7 mouse cellular contexts compared by ENCODE assay signal in the genomic region with DNA sequence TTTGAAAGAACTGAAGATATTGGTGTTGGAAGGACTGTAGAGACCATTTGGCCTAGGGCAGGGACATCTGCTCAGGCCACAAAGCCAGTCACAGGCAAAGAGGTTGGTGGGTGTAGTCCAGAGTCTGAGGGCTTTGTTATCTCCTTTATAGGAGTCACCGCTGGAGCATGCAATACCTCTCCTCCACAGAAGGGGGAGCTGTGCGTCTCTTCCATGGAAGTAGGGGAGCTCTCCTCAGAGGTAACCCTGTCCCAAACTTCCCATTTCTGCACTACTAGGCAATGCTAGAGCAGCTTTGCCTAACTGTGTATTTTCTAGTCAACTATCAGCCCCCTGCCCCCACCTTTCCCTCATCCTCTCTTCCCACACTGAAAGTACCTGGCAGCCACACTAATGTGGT.
A peak's percentile ranks its signal among the peaks of the same experiment; 100 is the strongest.
DNase-seq lines count a peak whose midpoint lies in the region; ATAC-seq and TF ChIP-seq lines count a peak whose summit lies in the region.

No protein-coding gene starts in this region.

- H3K4me2 ChIP-seq in midbrain, postnatal 0 days (ENCODE audit: low read depth, low read length, poor library complexity, severe bottlenecking), result no peak overlapping the region

- DNase-seq in layer of hippocampus, postnatal 10 days (ENCODE audit: low spot score in 2 of 2), result peak; percentile 33 to 39
- no peak for DNase-seq in layer of hippocampus, adult 18-20 months (ENCODE audit: low spot score in 2 of 2)
- DNase-seq in MEL-GATA-1-ER (ENCODE audit: extremely low read depth, low read depth), result peak; percentile 25
- DNase-seq in c-Kit-positive CD71-positive TER-119-positive erythroid progenitor cells, embryonic 14.5 days (ENCODE audit: low spot score), result peak; percentile 42
- peak; percentile 23 for DNase-seq in midbrain, postnatal 0 days (ENCODE audit: low spot score)
- no peak for DNase-seq in frontal cortex, postnatal 10 days (ENCODE audit: low spot score in 2 of 2)
- DNase-seq in cerebellum, adult 9-10 months, result no peak

- H3K4me1 ChIP-seq in midbrain, postnatal 0 days (ENCODE audit: insufficient read depth, low read length), result no peaks in the 10 kb centered on the region

- H3K9ac ChIP-seq in midbrain, postnatal 0 days (replicated peaks; ENCODE audit: low read length, poor library complexity, severe bottlenecking), result no peak overlapping the region

- no peaks in the 10 kb centered on the region for H3K27me3 ChIP-seq in midbrain, postnatal 0 days (ENCODE audit: insufficient read depth, low read length)

- peaks cover 26% of the 10 kb centered on the region for H3K36me3 ChIP-seq in midbrain, postnatal 0 days (ENCODE audit: insufficient read depth, low read length)

- TF ChIP-seq CTCF in midbrain, postnatal 0 days (IDR thresholded peaks at IDR 0.05), result peak; percentile 68

- H3K27ac ChIP-seq in midbrain, postnatal 0 days (ENCODE audit: low read depth, low read length), result no peak overlapping the region

- no peak overlapping the region for H3K4me3 ChIP-seq in midbrain, postnatal 0 days (ENCODE audit: low read depth, low read length)

- ATAC-seq in midbrain, postnatal 0 days (ENCODE audit: low FRiP score), result no peak

- WGBS in midbrain, postnatal 0 days, result 34% methylated on average over 2 of the region's 2 CpGs

- no peaks in the 10 kb centered on the region for H3K9me3 ChIP-seq in midbrain, postnatal 0 days (ENCODE audit: low read length)

Comparison
In these comparisons a context has a peak if more than half of its experiments do, and no peak if none do; other contexts are left out.
1. DNase-seq: peak in layer of hippocampus, postnatal 10 days (2 of 2), MEL-GATA-1-ER (single experiment), c-Kit-positive CD71-positive TER-119-positive erythroid progenitor cells, embryonic 14.5 days (single experiment) and midbrain, postnatal 0 days (single experiment); none in layer of hippocampus, adult 18-20 months (0 of 2), frontal cortex, postnatal 10 days (0 of 2) and cerebellum, adult 9-10 months (single experiment).